Mouse (Mus musculus) c-Kit-positive CD71-negative TER-119-negative erythroid progenitor cells, embryonic 14.5 days (primary cell): Measurements from ENCODE around the gene Ankrd16.

Experiments
- DNase-seq: peaks from one replicate; pipeline ENCODE4 v3.0.0-alpha.2; 2013; ENCODE audit warnings: low read depth

Ankrd16 gene

DNA sequence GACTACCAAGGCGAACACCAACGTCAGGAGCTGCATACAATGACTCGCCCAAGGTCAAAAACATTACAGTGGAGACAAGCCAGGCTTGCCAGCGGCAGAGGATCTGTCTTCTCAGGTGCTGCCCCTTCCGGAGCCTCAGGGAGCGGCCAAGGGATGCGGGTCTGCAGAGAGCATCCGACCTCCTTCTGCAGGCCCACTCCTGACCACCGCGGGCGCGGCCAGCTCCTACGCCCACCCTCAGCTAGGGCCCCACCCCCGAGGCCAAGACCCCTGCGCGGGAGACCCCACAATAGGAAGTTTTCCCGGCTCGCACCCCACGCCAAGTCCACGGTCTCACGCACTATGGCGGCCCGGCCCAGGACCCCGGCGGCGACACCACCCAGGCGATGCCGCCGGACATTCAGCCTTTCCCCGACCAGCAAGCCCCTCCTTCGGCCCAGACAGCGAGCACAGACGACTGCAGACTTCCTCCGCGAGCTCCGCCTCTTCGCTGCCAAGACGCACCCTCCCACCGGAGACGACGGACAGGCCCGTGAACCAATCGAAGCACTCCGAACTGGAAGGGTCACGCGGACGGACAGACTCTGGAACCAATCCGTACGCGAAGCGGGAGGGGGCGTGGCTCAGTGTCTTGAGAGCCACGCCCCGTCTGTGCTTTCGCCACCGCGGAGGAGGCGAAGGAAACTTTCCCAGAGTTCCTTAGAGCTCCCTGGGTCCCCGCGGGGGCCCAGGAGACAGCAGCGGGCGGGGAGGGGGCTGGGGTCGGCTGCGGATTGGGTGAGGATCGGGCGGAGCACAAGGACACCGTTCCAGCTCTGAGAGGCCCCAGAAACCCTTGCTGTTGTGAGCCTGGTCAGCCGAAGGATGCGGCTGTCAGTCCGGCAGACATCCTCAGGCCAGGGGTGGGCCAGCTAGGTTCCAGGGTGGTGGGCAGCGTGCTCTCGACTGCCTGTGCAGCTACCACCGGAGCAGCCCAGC is at the start of gene Ankrd16, which contains the start of gene Fbh1:
Gene Ankrd16, plus strand, starts transcription at position 786 of the 978 bp plus-strand sequence.
Gene Fbh1, minus strand, starts transcription at position 492 of the 978 bp plus-strand sequence.
- peak; percentile 100 for DNase-seq

DNA sequence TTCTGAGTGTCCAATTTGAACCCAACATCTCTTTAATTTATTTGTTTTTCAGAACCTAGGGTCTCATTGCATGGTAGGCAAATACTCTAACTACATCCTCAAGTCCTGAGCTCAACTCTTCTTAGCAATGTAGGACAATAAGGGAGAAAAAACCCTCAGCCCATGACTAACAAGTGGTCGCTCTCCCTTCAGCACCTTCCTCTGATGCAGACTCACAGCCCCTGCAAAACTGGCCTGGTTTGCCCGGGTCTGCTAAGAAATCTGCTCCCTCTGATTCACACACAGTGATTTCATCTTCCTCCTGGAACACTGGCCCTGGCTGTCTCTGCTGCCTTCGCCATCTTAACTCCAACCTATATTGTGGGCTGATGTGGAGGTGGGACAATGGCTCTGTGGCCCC is 48.6 kb upstream of the Ankrd16 start:
- no peak for DNase-seq

DNA sequence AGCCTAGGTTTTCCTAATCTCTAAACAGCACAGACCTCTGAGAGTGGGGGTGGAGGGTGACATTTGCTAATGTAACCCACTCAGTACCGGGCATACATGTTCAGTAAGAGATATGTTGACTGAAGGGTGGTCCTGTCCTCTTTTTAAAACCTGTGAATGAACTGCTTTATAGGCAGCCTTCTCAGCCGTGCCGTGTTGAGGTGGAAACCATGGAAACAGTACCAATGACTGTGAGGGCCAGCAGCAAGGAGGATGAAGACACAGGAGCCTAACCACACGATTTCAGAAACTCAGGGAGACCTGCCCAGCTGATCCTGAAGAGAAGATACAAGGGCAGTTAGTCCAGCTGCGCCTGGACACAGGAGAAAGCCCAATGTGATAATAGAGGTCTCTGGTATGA is 44.7 kb upstream of the Ankrd16 start:
- DNase-seq: no peak

DNA sequence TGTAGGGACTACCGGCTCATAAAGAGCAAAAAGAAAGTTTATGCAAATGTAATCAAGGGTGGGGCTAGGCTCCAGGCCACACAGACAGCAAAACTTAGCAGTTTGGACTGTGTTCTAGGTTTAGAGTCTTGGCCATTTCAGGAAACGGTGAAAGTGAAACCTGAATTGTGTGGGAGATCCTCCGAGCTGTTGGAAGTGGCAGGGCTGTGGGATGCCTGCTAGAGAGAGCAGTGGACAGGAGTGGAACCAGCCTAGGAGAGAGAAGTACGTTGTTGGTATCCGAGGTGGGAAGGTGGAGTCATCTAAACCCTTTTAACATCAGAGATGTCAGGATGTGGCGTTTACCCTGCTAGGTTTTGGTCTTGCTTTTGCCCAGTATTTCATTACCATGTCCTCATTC is 41.8 kb upstream of the Ankrd16 start:
- no peak for DNase-seq

DNA sequence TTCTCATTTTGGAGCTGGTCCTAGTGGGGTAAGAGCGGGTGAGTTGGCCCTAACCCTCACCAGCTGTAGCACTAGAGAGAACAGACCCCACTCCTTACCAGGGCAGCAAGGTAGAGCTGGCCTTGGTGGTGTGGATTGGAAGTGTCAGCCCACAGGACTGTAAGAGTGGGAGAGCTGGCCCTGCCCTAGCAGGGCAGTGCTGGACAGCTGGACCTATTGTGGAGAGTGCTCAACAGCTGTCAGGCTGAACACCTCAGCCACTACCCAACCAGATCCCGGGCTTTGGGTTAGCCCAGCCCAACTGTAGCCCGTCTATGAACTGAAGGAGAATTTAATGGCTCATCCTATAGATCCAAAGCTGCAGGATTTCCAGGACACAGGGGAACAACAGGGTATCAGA is 38.9 kb upstream of the Ankrd16 start:
- no peak for DNase-seq

DNA sequence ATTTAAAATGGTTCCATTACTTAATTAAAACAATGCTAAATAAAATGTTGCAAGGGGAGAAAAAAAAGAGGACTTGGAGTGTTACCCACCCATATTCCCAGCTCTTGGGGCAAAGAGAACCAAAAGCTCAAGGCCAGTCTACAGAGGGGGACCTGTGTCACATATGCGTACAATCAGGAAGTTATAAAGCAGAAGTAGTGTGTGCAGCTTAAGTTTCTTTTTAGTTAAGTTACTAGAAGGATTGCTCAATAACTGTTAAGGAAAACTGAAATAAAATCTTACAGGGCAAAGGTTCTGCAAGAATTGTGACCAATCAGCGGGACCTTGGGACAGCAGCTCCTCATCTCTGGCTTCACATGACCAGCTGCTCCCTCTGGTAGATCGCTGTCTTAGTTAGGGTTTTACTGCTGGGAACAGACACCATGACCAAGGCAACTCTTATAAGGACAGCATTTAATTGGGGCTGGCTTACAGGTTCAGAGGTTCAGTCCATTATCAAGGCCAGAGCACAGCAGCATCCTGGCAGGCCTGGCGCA is 38.1 kb upstream of the Ankrd16 start:
- peak; percentile 6 for DNase-seq

DNA sequence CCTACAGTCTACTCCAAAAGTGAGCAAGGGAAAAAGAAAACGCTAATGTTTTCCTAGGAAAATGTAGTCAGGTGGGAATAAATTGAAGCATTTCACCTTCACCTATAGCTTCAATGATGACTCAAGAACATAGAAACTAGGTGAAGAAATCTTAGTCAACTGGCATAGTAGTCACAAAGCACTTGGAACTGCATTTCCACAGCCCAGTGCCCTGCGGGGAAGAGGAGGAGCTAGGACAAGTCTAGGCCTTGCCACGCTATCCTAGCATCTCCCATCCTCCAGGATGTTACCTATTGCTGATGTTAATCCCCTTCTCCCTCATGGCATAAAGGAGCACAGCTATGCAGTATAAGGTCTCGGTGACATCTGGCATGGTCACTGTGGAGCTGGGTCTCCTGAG is 15.1 kb upstream of the Ankrd16 start:
- DNase-seq: no peak

DNA sequence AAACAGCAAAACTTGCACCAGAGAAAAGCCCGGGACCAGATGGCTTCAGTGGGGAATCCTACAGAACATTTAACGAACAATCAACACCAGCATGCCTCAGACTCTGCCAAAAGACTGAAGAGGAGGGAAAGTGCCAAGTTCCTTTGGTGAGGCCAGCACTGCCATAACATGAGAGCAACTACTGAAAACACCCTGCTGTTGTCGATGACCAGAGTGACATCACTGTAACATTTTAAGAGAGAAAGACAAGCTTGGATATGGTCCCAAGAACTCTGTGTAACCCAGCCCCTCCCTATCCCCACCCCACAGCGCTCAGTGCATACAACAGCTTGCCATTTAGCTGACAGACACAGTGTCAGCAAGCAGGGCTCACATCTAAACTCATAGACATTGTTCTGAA is 12.0 kb upstream of the Ankrd16 start:
- no peak for DNase-seq

DNA sequence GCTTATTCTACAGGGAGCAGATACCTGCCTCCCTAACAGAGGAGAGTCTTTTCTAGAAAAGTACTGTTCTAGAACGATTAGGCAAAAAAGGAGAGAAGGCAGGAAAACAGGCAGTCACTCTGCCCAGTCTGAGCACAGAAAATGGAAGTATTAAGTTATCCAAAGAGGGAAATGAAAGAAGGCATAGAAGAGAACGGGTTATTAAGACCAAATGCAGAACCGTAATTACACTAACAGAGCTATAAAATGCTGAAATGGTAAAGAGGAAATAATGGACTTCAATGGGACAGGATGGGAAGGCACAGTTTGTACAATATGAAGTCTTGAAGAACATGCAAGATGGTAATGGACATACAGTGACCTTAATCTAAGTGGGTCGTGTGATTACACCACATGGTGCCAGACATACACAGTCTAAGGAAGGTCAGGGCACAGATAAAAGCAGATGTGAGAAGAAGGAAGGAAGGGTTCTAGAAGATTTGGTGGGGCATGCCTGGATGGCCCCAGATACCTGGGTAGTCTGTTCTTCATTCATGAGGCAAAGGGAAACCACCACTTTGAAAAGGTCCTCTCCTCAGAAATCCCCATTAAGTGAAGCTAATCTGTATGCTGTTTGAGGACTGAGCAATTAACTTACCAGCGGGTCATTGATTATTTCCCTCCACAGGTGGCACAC is 11.1 kb upstream of the Ankrd16 start:
- DNase-seq: no peak

DNA sequence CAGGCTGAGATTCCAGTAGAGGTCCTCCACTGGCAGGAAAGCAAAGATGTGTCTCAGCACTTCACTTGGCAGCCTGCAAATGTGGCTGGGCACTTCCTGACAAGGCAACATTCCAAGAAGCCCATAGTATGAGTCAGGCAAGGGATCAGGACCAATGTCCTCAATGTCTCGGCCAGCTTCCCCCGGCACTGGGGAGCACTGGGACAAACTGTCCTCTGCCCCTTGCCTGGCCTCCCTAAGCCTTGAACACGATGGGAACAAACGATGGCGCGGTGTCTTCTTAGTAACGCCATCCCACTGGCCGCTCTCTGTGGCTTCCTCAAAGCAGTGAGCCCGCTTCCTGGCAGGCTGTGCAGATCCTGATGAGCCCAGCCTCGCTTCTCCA is 10.5 kb upstream of the Ankrd16 start:
- no peak for DNase-seq

DNA sequence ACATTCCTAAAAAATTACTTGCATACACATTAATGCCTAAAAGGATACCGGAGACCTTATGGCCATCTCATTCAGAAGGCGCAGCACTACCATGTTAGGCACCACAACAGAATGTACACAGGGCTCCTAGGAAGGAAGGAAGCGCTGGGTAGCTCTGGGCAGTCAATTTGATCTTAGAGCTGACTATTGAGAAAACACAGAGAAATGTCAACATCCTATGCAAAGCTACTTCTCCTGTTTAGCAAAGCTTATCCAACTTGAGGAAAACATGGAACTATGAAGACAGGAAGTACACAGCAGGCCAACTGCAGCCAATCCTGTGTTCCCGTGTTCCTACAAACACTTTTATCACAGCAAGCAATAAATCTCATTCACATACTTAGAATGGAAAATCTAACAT is 6.0 kb upstream of the Ankrd16 start:
- DNase-seq: no peak

DNA sequence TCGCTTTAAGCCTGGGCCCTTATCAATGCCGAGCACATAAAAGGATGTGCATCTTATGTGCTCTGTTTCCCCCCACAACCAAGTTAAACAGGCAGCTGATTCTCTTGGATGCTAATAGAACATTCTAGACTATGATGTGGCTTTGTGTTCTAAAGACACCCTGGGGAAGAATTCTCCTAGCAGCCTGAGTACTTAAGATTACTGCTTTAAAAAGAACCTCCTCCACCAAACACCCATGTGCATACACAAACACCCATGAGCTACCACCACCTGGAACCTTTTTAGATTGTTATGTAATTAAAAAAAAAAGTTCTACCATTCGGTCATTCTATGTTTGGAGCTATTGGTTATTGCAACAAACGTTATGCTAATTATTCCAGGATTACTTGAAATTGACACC is 5.3 kb upstream of the Ankrd16 start:
- DNase-seq: no peak

DNA sequence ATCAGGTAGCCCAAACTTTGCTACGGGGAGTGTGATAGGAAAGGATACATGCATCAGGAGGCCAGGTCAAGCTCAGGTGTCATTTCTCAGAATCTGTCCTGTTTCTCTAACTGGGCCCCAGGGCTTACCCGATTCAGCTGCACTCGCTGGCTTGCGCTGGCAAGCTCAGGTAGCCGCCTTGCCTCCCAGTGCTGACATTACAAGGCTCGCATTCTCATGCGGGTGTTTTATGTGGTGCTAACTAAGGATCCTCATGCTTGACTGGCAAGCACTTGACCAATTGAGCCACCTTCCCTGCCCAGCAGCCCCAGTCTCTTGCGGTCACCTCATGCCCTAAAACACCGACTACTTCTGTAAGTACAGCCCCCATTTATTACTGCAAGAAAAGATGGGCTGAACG is 3.2 kb upstream of the Ankrd16 start:
- DNase-seq: no peak

DNA sequence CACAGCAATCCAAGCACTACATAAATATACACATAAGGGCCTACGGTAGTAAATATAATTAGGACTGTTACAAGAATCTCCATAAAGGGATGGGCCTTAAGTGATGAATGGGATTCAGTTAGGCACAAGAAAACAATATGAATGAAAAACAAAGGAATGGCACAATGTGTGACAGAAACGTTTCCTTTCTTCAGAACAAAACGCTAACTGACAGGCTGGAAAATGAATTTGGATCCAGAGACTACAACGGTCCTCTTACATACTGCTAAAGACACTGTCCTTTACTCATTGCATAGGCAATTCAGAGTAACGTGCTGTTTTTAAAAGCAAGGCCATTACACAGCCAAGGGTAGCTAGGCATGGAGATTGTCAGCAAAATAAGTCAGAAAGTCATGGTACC is 2.6 kb upstream of the Ankrd16 start:
- no peak for DNase-seq

DNA sequence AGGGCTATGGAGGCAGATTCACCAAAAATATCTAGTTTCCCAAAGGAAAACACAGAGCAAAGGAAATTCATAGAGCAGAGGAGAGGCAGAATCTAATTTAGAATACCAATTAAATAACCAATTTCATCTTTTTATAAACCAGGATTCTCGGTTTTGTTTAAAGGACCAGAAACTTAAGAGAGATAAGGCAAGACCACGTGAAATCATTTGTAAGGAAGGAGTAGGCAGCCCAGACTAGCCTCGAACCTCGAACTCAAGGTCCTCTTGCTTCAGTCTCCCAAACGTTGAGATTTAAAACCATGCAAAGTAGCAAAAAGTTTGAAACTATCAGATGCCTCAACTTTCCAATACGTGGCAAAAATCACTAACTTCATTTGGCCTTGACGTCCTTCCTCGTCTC is 1.3 kb upstream of the Ankrd16 start:
- no peak for DNase-seq

DNA sequence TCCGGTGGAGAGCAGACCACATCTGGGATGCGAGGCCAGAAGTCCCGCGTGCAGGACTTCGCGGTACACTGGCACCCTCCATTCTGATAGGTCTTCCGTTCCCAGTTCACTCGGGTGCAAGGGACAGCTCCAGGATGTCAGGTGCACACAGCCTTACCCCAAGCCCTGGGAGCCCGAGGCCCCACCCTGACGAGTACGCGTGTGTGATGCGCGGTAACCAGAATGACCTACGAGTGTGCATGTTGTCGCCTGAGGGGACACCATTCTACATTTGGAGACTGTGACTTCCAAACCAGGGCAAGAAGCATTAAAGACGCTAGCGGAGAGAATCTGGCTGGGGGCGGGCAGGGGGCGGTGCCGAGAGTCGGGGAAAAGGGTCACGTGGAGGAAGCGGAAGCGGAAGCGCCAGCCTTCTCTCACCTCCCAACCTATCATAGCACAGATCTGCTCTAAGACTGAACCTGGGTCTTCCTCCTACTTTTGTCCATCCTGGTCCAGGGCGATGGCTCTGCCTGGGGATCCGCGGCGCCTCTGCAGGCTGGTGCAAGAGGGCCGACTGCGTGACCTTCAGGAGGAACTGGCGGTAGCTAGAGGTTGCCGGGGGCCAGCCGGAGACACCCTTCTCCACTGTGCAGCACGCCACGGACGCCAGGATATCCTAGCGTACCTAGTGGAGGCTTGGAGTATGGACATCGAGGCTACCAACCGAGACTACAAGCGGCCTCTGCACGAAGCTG is 579 bp downstream of the Ankrd16 start:
- DNase-seq: peak; percentile 89

DNA sequence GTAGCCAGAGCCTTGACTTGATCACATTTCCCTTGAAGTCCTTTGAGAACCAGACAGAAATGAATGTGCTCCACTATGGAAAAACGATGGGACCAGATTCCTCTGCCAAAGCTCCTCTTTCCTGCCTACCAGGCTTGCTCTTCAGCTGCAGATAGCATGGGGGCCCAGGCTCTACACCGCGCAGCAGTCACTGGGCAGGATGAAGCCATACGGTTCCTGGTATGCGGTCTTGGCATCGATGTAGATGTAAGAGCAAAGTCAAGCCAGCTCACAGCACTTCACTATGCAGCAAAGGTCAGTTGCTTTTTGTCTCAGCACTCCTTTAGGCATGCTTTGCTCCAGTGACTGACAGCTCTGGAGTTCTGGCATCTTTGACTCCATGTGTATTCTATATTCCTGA is 6.5 kb downstream of the Ankrd16 start:
- no peak for DNase-seq

DNA sequence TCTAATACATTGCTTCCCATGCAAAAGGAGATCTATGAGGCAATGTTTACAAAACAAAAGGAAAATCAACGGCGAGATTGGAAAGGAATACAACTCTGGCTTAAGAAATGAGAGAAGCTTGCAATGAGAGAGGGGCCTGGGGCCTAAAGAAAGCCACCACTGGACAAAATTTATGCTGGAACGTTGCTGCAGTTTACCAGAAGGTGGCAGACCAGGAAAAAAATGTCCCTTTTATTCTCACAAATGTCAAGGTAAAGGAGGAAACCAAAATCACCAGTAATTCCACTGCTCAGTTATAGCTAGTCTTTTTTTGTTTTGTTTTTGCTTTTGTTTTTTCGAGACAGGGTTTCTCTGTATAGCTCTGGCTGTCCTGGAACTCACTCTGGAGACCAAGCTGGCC is 17.0 kb downstream of the Ankrd16 start:
- DNase-seq: no peak

DNA sequence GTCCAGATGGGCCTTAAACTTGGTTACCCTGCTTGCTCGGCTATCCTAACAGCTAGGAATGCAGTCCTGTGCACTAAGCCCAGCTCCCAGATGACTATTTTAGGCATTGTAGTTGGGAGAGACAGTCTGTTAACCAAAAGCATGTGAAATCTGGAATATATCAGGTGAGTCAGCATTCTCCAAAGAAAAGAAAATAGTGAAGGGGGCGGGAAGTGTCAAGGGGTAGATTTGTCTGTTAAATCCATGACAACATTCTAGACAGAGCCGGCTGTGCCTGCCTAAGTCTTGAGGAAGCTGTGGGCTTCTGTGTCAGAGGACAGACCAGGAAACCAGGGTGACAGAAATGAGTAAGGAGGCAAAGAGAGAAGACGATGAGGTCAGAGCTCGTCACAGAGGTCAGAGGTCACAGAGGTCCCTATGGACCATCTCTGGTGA is 20.3 kb downstream of the Ankrd16 start:
- DNase-seq: no peak

DNA sequence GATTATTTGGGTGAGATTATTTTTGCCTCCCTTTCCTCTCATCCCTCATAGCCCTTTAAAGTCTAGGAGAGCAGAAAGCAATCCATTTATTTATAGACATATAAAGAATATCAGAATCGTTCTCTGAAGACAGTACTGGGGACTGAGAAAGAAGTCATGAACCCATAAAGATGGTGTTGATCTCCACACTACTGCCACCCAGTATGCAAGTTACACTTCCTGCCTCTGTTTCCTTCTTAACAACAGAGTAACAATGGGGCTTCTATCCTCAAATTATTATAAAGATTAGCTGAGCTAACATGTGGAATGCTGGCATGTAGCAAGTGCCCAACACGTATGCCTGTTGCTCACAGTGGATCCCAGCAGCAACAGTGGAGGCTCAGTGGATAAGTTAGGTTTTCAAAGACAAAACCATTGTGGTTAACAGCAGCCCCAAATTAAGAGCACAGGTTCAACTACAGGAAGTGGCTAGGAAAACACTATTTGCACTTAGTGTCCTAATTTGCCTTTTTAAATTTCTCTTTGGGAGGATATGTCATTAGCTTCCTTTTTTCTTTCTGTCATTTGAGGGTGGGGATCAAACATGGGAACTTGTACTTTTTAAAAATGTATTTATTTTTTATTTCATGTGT is 23.7 kb downstream of the Ankrd16 start:
- no peak for DNase-seq
